Mouse (Mus musculus) lung, postnatal 14 days (tissue): Measurements from ENCODE around the gene Rbm8a2.
"Not testable (repeated sequence)": the region's sequence is repeated elsewhere in the genome, so short reads cannot be mapped to it uniquely, and the experiment has no call there.

Experiments used
- DNase-seq: peaks from one replicate; pipeline ENCODE4 v3.0.0; 2021

The Rbm8a2 gene

DNA sequence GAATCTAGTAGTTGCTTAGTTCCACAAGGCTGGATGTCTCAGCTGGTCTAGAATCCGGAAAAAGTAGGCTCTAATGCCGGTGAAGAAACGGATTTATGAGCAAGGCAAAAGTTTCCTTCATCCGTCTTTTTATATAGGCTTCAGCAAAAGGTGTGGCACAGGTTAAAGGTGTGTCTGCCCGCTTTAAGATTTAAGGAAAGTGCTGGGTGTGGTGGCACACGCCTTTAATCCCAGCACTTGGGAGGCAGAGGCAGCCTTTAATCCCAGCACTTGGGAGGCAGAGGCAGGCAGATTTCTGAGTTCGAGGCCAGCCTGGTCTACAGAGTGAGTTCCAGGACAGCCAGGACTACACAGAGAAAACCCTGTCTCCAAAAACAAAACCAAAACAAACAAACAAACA lies at the start of gene Rbm8a2:
Gene Rbm8a2 (minus strand): TSS at position 101 of the 400 bp plus-strand sequence.
- not testable (repeated sequence) for DNase-seq

- DNase-seq, result no peak
These were observed 49.5 kb upstream of the Rbm8a2 start for GRCm38 (mm10) chr1:176028397-176028796.

DNA sequence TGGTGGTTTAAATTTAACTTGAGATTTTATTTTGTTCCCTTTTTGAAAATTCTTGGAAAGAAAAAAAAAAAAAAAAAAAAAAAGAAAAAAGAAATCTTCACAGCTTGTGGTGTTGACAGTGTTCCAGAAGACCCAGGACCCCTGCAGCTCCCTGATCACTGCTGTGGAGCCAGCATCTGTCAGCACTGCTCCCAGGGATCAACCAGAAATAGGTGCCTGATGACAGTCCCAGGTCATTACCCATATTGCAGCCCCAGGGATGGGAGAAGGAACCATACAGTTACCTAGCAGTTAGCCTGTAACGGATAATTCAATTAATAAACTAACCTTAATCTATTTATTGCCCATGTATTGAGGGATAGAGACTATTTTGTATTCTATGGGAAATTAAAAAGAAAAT lies 45.6 kb upstream of the Rbm8a2 start:
- no peak for DNase-seq

GRCm38 (mm10) chr1:176018523-176018922 lies 39.6 kb upstream of the Rbm8a2 start:
- no peak for DNase-seq

DNA sequence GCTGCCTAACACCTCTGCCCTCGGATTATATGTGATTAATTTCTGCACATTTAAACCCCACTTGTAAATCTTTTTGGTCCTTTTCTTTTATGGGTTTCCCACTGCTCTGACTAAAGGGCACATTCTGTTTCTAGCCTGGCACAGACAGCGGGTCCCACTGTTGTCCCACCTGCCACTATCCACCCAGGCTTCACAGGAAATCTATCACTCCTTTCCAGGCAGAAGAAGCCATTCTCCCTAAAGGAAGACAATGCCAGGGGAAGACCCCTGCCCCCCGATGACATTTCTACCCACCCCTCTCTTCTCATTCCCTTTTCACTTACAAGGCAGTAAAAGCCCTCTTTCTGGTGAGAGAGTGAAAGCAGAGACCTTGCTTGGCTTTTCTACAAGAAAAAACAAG lies 37.2 kb upstream of the Rbm8a2 start:
- no peak for DNase-seq

DNA sequence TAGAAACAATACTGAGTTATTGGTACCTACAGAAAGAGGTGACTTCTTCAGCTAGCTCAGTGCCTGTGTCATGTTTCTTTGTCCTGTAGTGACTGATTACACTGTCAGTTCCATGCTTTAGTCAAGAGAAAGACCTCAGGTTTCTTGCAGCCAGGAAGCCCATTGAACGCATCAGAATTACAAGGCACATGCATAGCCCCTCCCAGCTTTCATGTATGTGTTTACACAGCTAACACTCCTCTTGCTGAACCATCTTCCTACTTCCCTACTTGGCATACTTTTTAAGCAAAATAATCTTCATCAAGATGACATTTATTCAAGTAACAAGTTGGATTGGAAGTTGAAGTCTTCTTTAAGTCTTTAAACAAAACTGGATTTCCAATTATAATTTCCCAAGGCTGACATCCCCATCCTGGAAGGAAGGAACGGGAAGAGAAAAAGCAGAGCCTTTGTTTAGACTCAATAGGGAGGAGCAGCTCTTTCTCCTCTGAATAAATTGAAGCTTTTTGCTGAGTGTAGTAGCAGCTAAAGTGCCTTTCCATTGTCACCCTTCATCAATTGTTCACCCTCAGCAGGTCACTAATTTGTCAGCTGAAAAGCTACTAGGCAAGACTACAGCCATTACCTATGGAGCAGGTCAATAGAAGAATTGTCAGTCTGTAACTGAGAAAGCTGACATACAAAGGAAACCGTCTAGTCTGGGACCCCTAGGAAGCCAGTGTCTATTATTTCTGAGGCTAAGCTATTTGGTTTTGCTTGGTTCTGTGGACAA lies 34.8 kb upstream of the Rbm8a2 start:
- no peak for DNase-seq

- DNase-seq, result no peak
These were observed 32.6 kb upstream of the Rbm8a2 start for GRCm38 (mm10) chr1:176011535-176011934.

DNA sequence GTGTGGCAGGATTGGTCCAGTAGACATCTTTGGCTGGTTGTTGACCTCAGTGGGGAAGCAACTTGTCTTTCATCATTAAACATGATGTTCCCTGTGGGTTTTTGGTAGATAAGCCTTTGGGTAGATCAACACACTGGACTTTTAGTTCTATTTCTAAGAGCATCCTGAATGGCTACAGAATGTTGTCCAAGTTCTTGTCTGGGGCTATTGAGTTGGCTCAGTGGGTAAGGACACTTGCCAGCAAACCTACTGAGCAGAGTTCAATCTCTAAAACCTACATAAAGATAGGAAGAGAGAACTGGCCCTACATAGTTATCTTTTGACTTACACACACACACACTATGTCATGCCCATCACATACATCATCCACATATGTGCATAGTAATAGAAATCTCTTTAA lies 32.2 kb upstream of the Rbm8a2 start:
- no peak for DNase-seq

GRCm38 (mm10) chr1:176008411-176008810 lies 29.5 kb upstream of the Rbm8a2 start:
- DNase-seq, result no peak

DNA sequence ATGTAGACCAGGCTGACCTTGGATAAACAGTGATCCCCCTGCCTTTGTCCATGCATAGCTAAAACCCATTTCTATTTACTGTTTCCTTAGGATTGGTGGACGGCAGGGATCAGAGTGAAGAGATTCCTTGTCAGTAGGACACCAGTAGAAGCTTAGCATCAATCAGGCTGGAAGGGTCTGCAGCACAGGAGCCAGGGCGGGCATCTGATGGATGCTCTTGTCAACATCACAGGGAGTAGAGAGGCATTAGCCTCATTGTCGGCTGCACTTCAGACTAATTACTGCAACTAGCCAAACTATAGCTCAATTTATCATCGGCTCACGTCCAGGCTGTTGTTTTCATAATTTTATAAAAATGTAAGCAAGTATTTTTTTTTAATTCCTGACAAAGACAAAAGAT lies 21.7 kb upstream of the Rbm8a2 start:
- no peak for DNase-seq

GRCm38 (mm10) chr1:175997076-175997651 lies 18.2 kb upstream of the Rbm8a2 start:
- DNase-seq, result no peak

- DNase-seq, result no peak
These were observed 10.0 kb upstream of the Rbm8a2 start for GRCm38 (mm10) chr1:175988912-175989311.

- DNase-seq, result no peak
These were observed 9.5 kb upstream of the Rbm8a2 start for GRCm38 (mm10) chr1:175988448-175988847.

- no peak for DNase-seq
These were observed 8.2 kb downstream of the Rbm8a2 start for GRCm38 (mm10) chr1:175970710-175971109.

DNA sequence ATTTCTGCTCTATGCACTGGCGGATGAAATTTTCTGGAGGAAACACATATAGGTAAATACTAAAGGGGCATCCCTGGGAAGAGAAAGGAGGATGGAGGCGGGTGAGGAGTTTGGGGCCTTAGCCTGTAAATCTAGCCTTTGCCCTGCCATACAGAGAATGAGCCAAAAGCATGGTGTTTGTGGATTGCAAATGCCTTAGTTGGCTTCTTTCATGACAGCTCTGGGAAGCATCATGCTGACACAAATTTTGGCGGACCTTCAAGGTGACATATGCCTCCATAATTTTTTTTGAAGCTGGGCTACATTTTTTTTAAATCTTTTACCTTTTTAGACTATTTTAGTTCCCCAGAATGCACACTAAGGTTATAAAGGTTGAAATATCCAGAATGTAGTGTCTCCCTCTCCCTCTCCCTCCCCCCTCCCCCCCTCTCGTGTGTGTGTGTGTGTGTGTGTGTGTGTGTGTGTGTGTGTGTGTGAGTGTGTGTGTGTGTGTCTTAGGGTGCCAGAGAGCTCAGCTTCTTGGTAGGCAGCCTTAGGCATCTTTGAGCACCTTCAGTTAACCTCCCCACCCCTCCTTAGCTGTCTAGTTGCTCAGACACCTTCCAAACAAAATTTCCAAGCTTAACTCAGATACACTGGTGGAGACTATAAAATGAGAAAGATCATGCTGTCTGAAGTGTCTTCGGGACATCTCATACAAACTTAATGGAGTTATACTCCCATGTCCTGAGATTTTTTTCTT lies 11.7 kb downstream of the Rbm8a2 start:
- no peak for DNase-seq

DNA sequence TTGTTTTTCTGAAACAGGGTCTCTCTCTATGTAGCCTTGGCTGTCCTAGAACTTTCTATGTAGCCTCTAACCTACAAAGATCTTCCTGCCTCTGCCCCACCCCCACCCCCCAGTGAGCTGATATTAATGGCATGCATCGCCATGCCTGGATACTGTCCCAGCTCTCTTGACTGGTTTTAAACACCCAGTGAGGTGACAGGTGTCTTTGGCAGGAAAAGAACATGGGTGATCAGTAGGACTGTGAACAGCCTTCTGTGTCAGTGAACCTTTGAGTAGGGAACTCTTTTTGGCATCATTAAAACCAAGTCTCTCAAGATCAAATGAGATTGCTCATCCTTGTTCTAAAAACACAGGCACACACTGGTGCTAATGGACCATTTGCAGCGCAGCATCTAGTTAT lies 17.1 kb downstream of the Rbm8a2 start:
- DNase-seq, result no peak

DNA sequence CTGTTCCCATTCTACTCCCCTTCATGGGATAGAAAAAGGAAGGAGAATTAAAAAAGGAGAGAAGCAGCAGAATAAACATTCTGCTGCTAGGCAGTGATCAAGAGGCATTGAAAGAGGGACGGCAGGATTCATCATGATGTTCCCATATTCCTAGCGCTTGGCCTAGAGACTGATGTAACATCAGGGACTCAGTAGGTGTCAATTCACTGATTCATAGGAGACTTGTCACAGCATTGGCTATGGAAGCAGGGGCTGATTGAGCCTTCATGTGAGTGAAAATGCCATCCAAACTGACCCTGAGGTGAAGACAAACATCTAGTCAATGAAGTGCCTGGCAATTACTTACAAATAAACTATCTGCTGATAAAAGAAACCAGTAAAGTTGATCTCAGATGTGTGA lies 28.1 kb downstream of the Rbm8a2 start:
- no peak for DNase-seq

- DNase-seq, result no peak
These were observed 28.5 kb downstream of the Rbm8a2 start for GRCm38 (mm10) chr1:175950421-175950820.

GRCm38 (mm10) chr1:175946718-175947315 lies 32.1 kb downstream of the Rbm8a2 start:
- no peak for DNase-seq

GRCm38 (mm10) chr1:175943168-175943567 lies 35.7 kb downstream of the Rbm8a2 start:
- no peak for DNase-seq

- no peak for DNase-seq
These were observed 40.2 kb downstream of the Rbm8a2 start for GRCm38 (mm10) chr1:175938731-175939130.

GRCm38 (mm10) chr1:175936282-175936737 lies 42.6 kb downstream of the Rbm8a2 start:
- peak; percentile 71 for DNase-seq

DNA sequence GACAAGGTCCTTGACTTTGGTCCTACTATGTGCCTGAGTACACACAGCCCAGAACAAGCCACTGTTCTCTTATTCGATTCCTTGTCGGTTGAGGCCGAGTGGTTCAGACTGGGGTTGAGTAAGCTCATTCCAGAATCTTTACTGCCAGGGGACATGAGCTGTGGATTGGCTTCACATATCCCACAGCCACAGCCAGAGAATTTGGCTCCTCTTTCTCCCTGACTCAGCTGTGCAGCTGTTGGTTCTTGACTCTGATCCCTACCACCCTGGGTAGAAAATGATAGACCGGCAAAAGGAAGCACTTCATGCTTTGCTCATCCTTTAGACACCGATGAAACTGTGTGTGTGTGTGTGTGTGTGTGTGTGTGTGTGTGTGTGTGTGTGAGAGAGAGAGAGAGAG lies 47.5 kb downstream of the Rbm8a2 start:
- DNase-seq, result no peak
